Mouse (Mus musculus): ENCODE results near the gene Zcchc3. TPM values are rescaled to one million over a fixed set of nuclear protein-coding genes. Genes with fewer than 3 reads are reported as not detected.
"Not testable (repeated sequence)": the region's sequence is repeated elsewhere in the genome, so short reads cannot be mapped to it uniquely, and the experiment has no call there.

Gene Zcchc3
- polyA plus RNA-seq, 1 experiment from 2014 or later: 40.1 TPM

- no peak overlapping the region for H3K4me3 ChIP-seq (replicated peaks)
- no peaks in the 10 kb centered on the region for H3K27me3 ChIP-seq
- 72% methylated on average over 7 of the region's 7 CpGs for WGBS
- peaks cover 8% of the 10 kb centered on the region; the same call in 1 of the 2 replicates for H3K4me1 ChIP-seq
- H3K4me2 ChIP-seq (replicated peaks): no peak overlapping the region
- H3K9me3 ChIP-seq (replicated peaks): no peaks in the 10 kb centered on the region
- H3K27ac ChIP-seq (replicated peaks): no peak overlapping the region
- no peaks in the 10 kb centered on the region for H3K36me3 ChIP-seq
- H3K9ac ChIP-seq: no peak overlapping the region
- no peak for ATAC-seq (ENCODE audit: insufficient number of reproducible peaks, low FRiP score, low TSS enrichment, low read depth)
Observed at GRCm38 (mm10) chr2:152436405-152436901, 21.6 kb upstream of the Zcchc3 start.

DNA sequence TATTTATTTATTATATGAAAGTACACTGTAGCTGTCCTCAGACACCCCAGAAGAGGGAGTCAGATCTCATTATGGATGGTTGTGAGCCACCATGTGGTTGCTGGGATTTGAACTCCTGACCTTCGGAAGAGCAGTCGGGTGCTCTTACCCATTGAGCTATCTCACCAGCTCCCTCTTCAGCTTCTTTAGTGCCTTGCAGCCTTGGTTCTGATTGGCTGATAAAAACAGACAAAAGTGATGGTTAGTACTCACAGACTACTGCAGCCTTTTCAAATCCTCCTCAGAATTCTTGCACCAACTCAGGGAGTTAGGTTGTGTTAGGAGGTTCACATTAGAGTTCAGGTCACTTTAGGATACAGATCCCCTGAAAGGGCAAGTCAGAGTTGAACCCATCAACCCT, 13.7 kb upstream of the Zcchc3 start:
- H3K9me3 ChIP-seq (replicated peaks); H3K9ac ChIP-seq; H3K36me3 ChIP-seq; H3K27ac ChIP-seq (replicated peaks); H3K4me1 ChIP-seq; H3K4me3 ChIP-seq (replicated peaks); H3K4me2 ChIP-seq (replicated peaks); H3K27me3 ChIP-seq; ATAC-seq (ENCODE audit: insufficient number of reproducible peaks, low FRiP score, low TSS enrichment, low read depth): not testable (repeated sequence)
- 83% methylated on average over 2 of the region's 2 CpGs for WGBS

- Histone ChIP-seq H3K36me3 (no peaks in the 10 kb centered on the region), H3K9me3 (replicated peaks) (no peaks in the 10 kb centered on the region), H3K4me3 (replicated peaks) (peak overlapping the region; percentile 10; the same call in 1 of the 2 replicates), H3K27me3 (no peaks in the 10 kb centered on the region), H3K27ac (replicated peaks) (no peak overlapping the region), H3K9ac (no peak overlapping the region), H3K4me1 (peaks cover 8% of the 10 kb centered on the region; the same call in 1 of the 2 replicates), H3K4me2 (replicated peaks) (peak overlapping the region; percentile 32)
- WGBS: 6% methylated on average over 12 of the region's 12 CpGs
- no peak for ATAC-seq (ENCODE audit: insufficient number of reproducible peaks, low FRiP score, low TSS enrichment, low read depth)
Observed at GRCm38 (mm10) chr2:152427493-152427892, 12.7 kb upstream of the Zcchc3 start.

DNA sequence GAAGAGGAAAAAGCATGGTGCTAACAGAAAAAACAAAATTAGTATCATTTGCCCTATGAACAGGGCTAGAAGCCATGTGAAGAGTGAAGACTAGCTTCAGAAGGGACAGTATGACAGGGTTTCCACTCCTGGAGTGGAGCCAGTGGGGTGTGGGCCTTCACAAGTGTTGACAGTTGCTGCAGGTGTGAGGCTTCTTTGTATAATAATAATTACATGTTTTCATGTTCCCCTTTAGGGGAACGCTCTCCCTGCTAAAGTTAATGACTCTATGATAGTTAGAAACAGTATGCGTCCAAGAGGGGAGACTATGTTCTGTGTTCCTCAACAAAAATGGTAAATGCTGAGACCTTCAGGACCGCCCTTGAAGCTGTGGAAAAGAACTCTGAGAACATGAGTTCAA, 959 bp upstream of the Zcchc3 start:
- Histone ChIP-seq H3K4me2 (replicated peaks) (peak overlapping the region; percentile 81), H3K9ac (no peak overlapping the region), H3K9me3 (replicated peaks) (0 out of 2 replicates have a peak, but pooled peaks cover 5% of the 10 kb centered on the region), H3K27ac (replicated peaks) (peak overlapping the region; percentile 98), H3K27me3 (no peaks in the 10 kb centered on the region), H3K4me1 (peaks cover 26% of the 10 kb centered on the region), H3K36me3 (no peaks in the 10 kb centered on the region), H3K4me3 (replicated peaks) (peak overlapping the region; percentile 63; the same call in 1 of the 2 replicates)
- 87% methylated on average over 3 of the region's 3 CpGs for WGBS
- no peak for ATAC-seq (ENCODE audit: insufficient number of reproducible peaks, low FRiP score, low TSS enrichment, low read depth)

GRCm38 (mm10) chr2:152415287-152415686, 460 bp upstream of the Zcchc3 start, which contains the start of gene 6820408C15Rik:
Gene 6820408C15Rik, plus strand, starts transcription at chr2:152415587.
- H3K9ac ChIP-seq: peak within 1 kb of the TSS; percentile 96
- no peak for ATAC-seq (ENCODE audit: insufficient number of reproducible peaks, low FRiP score, low TSS enrichment, low read depth)
- 0 out of 2 replicates have a peak, but pooled peaks cover 5% of the 10 kb centered on the region for H3K9me3 ChIP-seq (replicated peaks)
- peak within 1 kb of the TSS; percentile 63 for H3K4me3 ChIP-seq (replicated peaks)
- H3K27ac ChIP-seq (replicated peaks): peak within 1 kb of the TSS; percentile 98
- H3K4me1 ChIP-seq: peaks cover 31% of the 10 kb centered on the region
- peak within 1 kb of the TSS; percentile 81 for H3K4me2 ChIP-seq (replicated peaks)
- H3K36me3 ChIP-seq: no peaks in the 10 kb centered on the region
- H3K27me3 ChIP-seq: no peaks in the 10 kb centered on the region
- 20% methylated on average over 4 of the region's 4 CpGs for WGBS

GRCm38 (mm10) chr2:152413765-152414584, 852 bp downstream of the Zcchc3 start:
- H3K9me3 ChIP-seq (replicated peaks): 0 out of 2 replicates have a peak, but pooled peaks cover 5% of the 10 kb centered on the region

GRCm38 (mm10) chr2:152413158-152413764, 1.6 kb downstream of the Zcchc3 start:
- 2% methylated on average over 21 of the region's 21 CpGs for WGBS
- H3K27me3 ChIP-seq: no peaks in the 10 kb centered on the region
- peaks cover 38% of the 10 kb centered on the region for H3K4me1 ChIP-seq

More at GRCm38 (mm10) chr2:152413765-152414584, 852 bp downstream of the Zcchc3 start:
- peak overlapping the region; percentile 81 for H3K4me2 ChIP-seq (replicated peaks)
- H3K27ac ChIP-seq (replicated peaks): peak overlapping the region; percentile 98
- peak overlapping the region; percentile 96 for H3K9ac ChIP-seq
- no peaks in the 10 kb centered on the region for H3K36me3 ChIP-seq
- H3K4me3 ChIP-seq (replicated peaks): peak overlapping the region; percentile 63
- no peaks in the 10 kb centered on the region for H3K27me3 ChIP-seq
- under 1% methylated on average over 86 of the region's 86 CpGs for WGBS
- no peak for ATAC-seq (ENCODE audit: insufficient number of reproducible peaks, low FRiP score, low TSS enrichment, low read depth)
- peaks cover 38% of the 10 kb centered on the region for H3K4me1 ChIP-seq

DNA sequence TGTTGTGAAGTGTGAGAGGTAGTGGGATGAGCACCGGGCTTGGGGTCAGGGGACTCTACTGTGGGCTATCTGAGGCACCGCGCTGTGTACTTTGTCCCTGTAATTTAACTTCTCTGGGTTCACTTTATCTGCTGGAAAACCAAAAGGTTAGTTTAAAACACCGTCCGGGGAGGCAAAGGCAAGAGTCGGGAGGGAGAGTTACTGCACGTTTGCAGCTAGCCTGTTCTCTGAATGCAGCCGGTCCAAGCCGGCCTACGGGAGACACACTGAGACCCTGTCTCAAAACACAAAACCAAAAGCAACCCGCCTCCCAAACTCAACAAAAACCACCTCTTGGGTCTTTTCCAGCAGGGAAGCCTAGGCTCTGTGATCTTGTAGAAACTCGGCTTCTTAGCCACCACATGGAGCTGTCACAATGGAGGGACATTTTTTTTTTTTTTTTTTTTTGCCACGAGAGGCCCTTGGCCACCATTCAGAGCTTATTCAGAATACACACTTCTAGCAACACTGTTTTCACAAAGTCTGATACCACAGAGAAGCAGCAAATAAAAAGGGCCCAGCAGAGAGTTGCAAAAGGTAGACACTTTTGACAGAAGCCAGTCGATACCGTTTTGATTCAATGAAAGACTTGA, 2.2 kb downstream of the Zcchc3 start:
- H3K4me1 ChIP-seq: peaks cover 38% of the 10 kb centered on the region
- peak overlapping the region; percentile 96 for H3K9ac ChIP-seq
- no peaks in the 10 kb centered on the region for H3K36me3 ChIP-seq
- H3K27ac ChIP-seq (replicated peaks): peak overlapping the region; percentile 98
- no peaks in the 10 kb centered on the region for H3K27me3 ChIP-seq
- peak overlapping the region; percentile 81 for H3K4me2 ChIP-seq (replicated peaks)
- peak overlapping the region; percentile 63 for H3K4me3 ChIP-seq (replicated peaks)
- ATAC-seq (ENCODE audit: insufficient number of reproducible peaks, low FRiP score, low TSS enrichment, low read depth): no peak
- 0 out of 2 replicates have a peak, but pooled peaks cover 5% of the 10 kb centered on the region for H3K9me3 ChIP-seq (replicated peaks)
- 4% methylated on average over 15 of the region's 15 CpGs for WGBS

More at GRCm38 (mm10) chr2:152413158-152413764, 1.6 kb downstream of the Zcchc3 start:
- H3K36me3 ChIP-seq: no peaks in the 10 kb centered on the region
- 0 out of 2 replicates have a peak, but pooled peaks cover 5% of the 10 kb centered on the region for H3K9me3 ChIP-seq (replicated peaks)
- H3K4me2 ChIP-seq (replicated peaks): peak overlapping the region; percentile 81
- H3K4me3 ChIP-seq (replicated peaks): peak overlapping the region; percentile 63
- peak overlapping the region; percentile 96 for H3K9ac ChIP-seq
- no peak for ATAC-seq (ENCODE audit: insufficient number of reproducible peaks, low FRiP score, low TSS enrichment, low read depth)
- H3K27ac ChIP-seq (replicated peaks): peak overlapping the region; percentile 98

GRCm38 (mm10) chr2:152411471-152411870, 3.4 kb downstream of the Zcchc3 start:
- 10% methylated on average over 7 of the region's 7 CpGs for WGBS

GRCm38 (mm10) chr2:152410971-152411371, 3.9 kb downstream of the Zcchc3 start:
- Histone ChIP-seq H3K4me2 (replicated peaks) (peak overlapping the region; percentile 81), H3K36me3 (no peaks in the 10 kb centered on the region), H3K9ac (peak overlapping the region; percentile 13; the same call in 1 of the 2 replicates), H3K9me3 (replicated peaks) (0 out of 2 replicates have a peak, but pooled peaks cover under 1% of the 10 kb centered on the region), H3K4me3 (replicated peaks) (peak overlapping the region; percentile 63), H3K27ac (replicated peaks) (peak overlapping the region; percentile 98), H3K4me1 (peaks cover 44% of the 10 kb centered on the region), H3K27me3 (no peaks in the 10 kb centered on the region)
- peak; percentile 78 for ATAC-seq (ENCODE audit: insufficient number of reproducible peaks, low FRiP score, low TSS enrichment, low read depth)
- WGBS: 1% methylated on average over 14 of the region's 15 CpGs

More at GRCm38 (mm10) chr2:152411471-152411870, 3.4 kb downstream of the Zcchc3 start:
- 0 out of 2 replicates have a peak, but pooled peaks have one; percentile 0 for ATAC-seq (ENCODE audit: insufficient number of reproducible peaks, low FRiP score, low TSS enrichment, low read depth)
- H3K27me3 ChIP-seq: no peaks in the 10 kb centered on the region
- H3K4me2 ChIP-seq (replicated peaks): peak overlapping the region; percentile 81
- peak overlapping the region; percentile 63 for H3K4me3 ChIP-seq (replicated peaks)
- peak overlapping the region; percentile 98 for H3K27ac ChIP-seq (replicated peaks)
- peaks cover 40% of the 10 kb centered on the region for H3K4me1 ChIP-seq
- H3K9ac ChIP-seq: peak overlapping the region; percentile 13; the same call in 1 of the 2 replicates
- H3K9me3 ChIP-seq (replicated peaks): 0 out of 2 replicates have a peak, but pooled peaks cover 5% of the 10 kb centered on the region
- no peaks in the 10 kb centered on the region for H3K36me3 ChIP-seq
